Mouse (Mus musculus): ENCODE measurements around the gene Trem2. TPM values are rescaled to one million over a fixed set of nuclear protein-coding genes. Genes with fewer than 3 reads are reported as not detected.
"Not testable (repeated sequence)": the region's sequence is repeated elsewhere in the genome, so short reads cannot be mapped to it uniquely, and the experiment has no call there.

Gene Trem2
- total RNA-seq, 1 experiment from 2014 or later, result 11.1 TPM

- no peak for ATAC-seq (replicated peaks; ENCODE audit: insufficient number of reproducible peaks, low FRiP score, low TSS enrichment, poor library complexity, severe bottlenecking)
Observed at GRCm38 (mm10) chr17:48345824-48346223, 377 bp upstream of the Trem2 start.

DNA sequence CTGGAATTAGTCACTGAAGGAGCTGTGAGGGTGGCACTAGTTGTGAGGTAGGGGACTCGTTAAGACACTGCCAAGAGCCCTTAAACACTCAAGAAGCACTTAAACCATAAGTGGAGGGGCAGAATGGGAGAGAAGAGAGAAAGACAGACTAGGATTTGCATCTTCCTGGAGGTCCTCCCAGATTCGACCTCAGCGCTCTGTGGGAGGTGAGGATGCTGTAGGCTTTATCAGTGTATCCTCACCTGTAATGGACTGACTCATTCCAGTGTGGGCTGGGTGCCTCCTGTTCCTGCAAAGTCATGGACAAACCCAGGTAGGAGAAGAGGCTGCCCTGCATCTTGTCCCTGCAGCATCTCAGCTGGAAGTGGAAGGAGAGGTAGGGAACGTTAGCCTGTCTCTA, 633 bp downstream of the Trem2 start:
- ATAC-seq (replicated peaks; ENCODE audit: insufficient number of reproducible peaks, low FRiP score, low TSS enrichment, poor library complexity, severe bottlenecking), result no peak

DNA sequence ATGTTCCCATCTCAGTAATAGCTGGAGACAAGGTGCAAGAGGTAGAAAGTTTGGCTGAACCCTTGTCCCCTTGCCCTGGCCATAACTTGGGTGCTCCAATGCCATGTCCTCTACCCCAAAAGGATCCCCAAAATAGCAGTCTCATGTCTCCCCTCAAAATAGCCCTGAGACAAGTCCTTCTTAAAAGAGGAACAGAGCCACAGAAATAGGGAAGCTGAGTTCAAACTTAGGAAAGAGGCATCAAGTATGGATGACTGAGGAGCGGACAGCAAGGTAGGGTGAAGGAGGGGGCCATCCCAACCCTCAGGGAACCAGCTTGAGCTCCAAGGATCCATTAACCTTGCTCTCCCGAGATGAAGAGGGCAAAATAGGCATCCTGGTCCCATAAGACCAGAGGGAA, 1.1 kb downstream of the Trem2 start:
- ATAC-seq (replicated peaks; ENCODE audit: insufficient number of reproducible peaks, low FRiP score, low TSS enrichment, poor library complexity, severe bottlenecking), result peak; percentile 78

DNA sequence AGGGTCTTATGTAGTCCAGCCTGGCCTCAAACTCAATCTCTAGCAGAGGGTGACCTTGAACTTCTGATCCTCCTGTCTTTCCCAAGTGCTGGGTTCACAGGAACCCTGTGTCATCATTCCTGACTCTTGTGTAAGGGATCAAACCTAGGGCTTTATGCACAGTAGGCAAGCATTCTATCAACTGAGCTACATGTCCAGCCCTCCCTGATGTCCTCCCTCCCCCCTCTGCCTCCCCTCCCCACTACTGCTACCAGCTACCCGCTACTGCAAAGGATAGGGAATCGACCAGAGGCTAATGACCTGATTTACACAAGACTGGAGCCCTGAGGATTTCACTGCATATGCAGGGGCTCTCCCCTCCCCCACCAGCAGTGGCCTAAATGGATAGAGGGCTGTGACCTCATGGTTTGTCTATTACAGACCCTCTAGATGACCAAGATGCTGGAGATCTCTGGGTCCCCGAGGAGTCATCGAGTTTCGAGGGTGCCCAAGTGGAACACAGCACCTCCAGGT, 4.5 kb downstream of the Trem2 start:
- ATAC-seq (replicated peaks; ENCODE audit: insufficient number of reproducible peaks, low FRiP score, low TSS enrichment, poor library complexity, severe bottlenecking), result no peak

DNA sequence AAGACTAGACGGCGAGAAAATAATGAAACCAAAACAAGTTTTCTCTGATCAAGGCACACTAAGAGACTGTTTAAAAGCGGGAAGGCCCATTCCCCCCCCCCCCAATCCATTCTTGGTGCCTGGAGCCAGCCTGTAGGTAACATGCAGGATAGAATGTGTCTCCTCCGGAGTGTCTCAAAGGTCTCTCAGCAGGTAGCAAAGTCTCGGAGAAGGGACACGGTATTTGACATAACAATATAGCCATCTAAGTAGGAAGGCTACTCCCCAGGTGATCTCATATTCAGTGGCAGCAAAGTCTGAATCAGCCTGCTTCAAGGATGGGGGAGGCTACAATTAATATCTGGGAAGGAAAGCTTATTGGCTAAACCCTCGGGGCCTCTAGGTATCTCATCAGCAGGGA, 6.8 kb downstream of the Trem2 start:
- ATAC-seq (replicated peaks; ENCODE audit: insufficient number of reproducible peaks, low FRiP score, low TSS enrichment, poor library complexity, severe bottlenecking), result not testable (repeated sequence)

DNA sequence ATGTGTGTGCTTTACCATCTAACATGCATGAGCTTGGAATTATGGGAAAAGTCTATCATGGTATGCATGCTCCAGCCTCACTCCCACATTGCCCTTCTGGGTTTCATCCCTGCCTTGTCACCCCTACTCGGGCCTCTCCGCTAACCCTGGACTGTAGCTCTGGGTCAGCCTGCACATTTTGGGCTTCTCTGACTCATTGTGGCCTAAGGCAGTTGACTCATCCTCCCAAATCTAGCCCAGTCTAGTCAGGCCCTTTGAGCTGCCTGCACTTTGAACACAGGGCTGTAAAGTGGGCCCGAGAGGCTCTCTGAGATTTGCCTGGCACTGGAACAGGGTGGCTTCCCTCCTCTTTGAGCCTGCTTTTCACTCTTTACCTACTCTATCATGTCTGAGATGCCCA, 9.6 kb downstream of the Trem2 start:
- no peak for ATAC-seq (replicated peaks; ENCODE audit: insufficient number of reproducible peaks, low FRiP score, low TSS enrichment, poor library complexity, severe bottlenecking)

GRCm38 (mm10) chr17:48357892-48358291, 11.7 kb downstream of the Trem2 start:
- ATAC-seq (replicated peaks; ENCODE audit: insufficient number of reproducible peaks, low FRiP score, low TSS enrichment, poor library complexity, severe bottlenecking), result no peak

DNA sequence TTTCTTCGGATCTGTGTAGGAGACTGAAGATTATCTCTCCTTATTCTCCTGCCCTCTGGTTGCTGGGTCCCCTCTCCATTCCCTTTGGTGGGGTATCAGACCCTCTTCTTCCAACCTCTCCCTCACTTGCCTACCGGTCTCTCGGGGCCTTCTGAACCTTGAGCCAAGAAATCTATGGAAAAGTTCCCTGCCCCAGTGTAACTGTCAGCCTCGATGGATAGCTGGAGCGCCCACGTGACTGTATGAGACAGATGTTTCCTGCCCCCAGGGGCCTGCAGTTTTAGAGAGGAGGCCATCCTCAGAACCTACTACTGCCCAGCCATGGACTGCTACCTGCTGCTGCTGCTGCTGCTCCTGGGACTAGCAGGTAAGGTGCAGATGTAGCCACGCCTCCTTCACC, 13.4 kb downstream of the Trem2 start, which contains the start of gene Treml1:
Treml1 (plus strand) TSS at position 301 of the 400 bp plus-strand sequence.
- ATAC-seq (replicated peaks; ENCODE audit: insufficient number of reproducible peaks, low FRiP score, low TSS enrichment, poor library complexity, severe bottlenecking), result no peak

DNA sequence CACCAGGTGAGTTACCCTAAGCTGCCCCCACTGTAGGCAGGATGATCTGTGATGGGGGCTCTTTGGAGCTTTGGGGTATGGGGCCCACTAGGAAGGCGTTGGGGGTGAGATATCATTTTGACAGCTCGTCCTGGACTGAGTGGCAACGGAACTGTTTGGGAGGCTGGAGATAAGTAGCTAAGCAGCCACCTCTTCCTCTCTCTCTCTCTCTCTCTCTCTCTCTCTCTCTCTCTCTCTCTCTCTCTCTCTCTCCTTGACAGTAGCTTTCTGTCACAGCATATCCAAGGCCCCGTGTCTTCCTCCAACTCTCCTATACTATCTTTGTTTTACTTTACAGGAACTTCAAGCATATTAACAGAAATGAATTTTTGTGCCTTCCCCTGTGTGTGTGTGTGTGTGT, 14.3 kb downstream of the Trem2 start:
- no peak for ATAC-seq (replicated peaks; ENCODE audit: insufficient number of reproducible peaks, low FRiP score, low TSS enrichment, poor library complexity, severe bottlenecking)

DNA sequence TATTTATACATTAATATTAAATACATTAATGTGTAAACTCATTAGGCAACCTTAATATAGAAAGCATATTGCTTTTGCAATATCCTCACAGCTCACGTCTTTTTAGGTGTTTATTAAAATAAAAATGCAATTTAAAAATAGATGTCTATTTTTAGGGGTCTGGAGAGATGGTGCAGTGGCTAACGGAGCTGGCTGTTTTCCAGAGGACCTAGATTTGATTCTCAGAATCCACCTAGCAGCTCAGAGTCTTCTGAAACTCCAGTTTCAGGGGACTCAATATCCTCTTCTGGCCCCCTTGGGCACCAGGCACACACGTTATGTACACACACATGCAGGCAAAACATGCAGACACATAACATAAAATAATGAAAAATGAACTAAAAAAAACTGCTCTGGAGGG, 16.1 kb downstream of the Trem2 start:
- no peak for ATAC-seq (replicated peaks; ENCODE audit: insufficient number of reproducible peaks, low FRiP score, low TSS enrichment, poor library complexity, severe bottlenecking)

DNA sequence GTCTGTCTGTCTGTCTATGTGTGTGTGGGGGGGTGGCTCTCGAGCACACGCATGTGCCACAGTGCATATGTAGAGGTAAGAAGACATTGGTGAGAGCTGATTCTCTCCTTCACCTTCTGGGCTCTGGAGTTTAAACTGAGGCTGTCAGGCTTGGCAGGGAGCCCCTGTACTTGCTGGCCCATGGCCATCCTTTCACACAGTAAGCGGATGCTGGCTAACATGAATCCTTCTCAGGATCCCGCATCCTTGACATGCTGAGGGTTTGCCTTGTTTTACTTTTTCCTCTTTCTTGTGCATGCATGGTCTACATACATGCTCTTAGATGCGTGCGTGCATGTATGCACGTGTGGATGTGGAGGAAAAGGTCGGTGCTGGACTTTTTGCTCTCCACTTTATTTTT, 16.8 kb downstream of the Trem2 start:
- no peak for ATAC-seq (replicated peaks; ENCODE audit: insufficient number of reproducible peaks, low FRiP score, low TSS enrichment, poor library complexity, severe bottlenecking)

GRCm38 (mm10) chr17:48363421-48363965, 17.3 kb downstream of the Trem2 start:
- ATAC-seq (replicated peaks; ENCODE audit: insufficient number of reproducible peaks, low FRiP score, low TSS enrichment, poor library complexity, severe bottlenecking), result no peak

- no peak for ATAC-seq (replicated peaks; ENCODE audit: insufficient number of reproducible peaks, low FRiP score, low TSS enrichment, poor library complexity, severe bottlenecking)
Observed at GRCm38 (mm10) chr17:48365511-48366155, 19.4 kb downstream of the Trem2 start.

GRCm38 (mm10) chr17:48366806-48367205, 20.6 kb downstream of the Trem2 start:
- no peak for ATAC-seq (replicated peaks; ENCODE audit: insufficient number of reproducible peaks, low FRiP score, low TSS enrichment, poor library complexity, severe bottlenecking)

DNA sequence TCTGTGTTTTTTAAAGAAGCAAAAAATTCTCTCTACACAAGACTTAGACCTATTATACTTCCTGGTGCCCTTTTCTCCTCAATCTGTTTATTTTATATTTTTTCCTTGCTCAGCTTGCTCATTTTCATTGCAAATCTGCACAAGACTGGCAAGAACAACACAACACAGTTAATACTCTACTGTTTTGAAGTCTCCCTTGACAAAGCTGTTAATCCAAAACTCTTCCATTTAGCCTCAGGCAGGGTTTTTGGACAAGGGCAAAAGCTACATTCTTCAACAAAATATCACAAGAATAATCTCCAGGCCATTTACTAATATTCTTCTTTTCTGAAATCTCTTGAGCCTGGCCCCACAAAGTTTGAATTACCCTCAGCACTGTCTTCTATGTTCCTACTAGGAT, 25.4 kb downstream of the Trem2 start:
- ATAC-seq (replicated peaks; ENCODE audit: insufficient number of reproducible peaks, low FRiP score, low TSS enrichment, poor library complexity, severe bottlenecking), result no peak

DNA sequence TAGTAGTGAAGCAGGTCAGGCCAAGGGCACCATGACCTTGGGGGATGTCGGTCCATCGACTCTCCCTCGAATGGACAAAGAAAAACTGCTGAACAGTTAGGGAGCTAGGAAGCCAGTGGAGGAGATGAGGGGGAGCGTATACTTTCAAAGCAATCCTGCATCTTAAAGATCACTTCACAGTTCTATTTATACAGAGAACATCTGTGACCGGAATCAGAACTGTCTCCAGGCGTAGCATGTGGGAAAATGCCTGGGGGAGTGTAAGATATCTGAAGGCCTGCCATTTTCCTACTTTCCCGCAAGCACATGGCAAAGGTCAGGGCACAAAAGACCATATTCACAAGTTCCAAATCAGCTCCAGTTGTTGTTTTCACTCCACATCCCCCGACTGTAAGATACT, 26.8 kb downstream of the Trem2 start:
- ATAC-seq (replicated peaks; ENCODE audit: insufficient number of reproducible peaks, low FRiP score, low TSS enrichment, poor library complexity, severe bottlenecking), result no peak

DNA sequence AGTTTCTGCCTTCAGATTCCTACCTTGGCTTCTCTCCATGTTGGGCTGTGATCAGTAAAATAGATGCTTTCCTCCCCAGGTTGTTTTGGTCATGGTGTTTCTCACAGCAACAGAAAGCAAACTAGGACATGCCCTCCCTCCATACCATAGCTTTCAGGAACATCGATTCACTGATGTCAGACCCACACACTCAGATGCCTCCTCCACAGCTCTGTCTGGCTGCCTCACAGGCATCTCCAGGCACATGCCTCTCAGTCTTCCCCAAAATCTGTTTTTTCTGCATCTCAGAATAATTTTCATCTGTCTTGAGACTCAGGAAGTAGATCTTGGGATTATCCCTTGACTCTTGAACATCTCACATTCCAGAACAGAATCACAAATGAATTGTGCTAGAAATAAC, 29.9 kb downstream of the Trem2 start:
- ATAC-seq (replicated peaks; ENCODE audit: insufficient number of reproducible peaks, low FRiP score, low TSS enrichment, poor library complexity, severe bottlenecking), result no peak

DNA sequence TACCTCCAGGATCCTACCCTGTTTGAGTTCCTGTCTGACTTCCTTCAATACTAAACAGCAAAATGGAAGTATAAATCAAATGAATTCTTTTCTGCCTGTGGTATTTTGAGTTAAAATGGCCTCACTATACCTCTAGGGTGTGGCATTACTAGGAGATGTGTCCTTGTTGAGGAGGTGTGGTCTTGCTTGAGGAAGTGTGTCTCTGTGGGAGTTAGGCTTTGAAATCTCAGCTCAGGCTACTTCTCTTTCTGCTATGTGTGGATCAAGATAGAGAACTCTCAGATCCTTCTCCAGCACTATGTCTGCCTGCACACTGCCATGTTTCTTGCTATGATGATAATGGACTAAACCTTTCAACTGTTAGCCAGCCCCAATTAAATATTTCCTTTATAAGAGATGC, 32.8 kb downstream of the Trem2 start:
- peak; percentile 82 for ATAC-seq (replicated peaks; ENCODE audit: insufficient number of reproducible peaks, low FRiP score, low TSS enrichment, poor library complexity, severe bottlenecking)

- ATAC-seq (replicated peaks; ENCODE audit: insufficient number of reproducible peaks, low FRiP score, low TSS enrichment, poor library complexity, severe bottlenecking), result 0 out of 2 replicates have a peak, but pooled peaks have one; percentile 36
Observed at GRCm38 (mm10) chr17:48385786-48386461, 39.7 kb downstream of the Trem2 start.

DNA sequence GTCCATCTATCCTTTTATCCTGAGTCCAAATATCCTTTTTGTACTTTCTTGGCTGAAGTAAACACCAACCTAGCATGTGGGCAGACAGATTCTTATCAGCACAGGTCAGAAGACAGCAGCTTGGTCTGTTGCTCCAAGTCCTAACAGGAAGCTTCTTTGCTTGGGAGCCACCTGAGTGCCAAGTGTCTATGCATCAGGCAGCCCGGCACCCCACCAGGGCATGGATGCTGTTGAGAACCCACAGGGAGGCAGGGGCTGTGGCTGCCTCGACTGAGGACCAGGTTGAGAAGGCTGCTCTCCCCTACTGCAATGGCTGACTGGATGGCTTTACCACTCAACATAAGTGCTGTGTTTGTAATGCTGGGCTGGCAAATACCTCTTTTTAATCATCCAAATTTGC, 42.5 kb downstream of the Trem2 start:
- ATAC-seq (replicated peaks; ENCODE audit: insufficient number of reproducible peaks, low FRiP score, low TSS enrichment, poor library complexity, severe bottlenecking), result no peak
